Mouse (Mus musculus) retina, postnatal 7 days (tissue): ENCODE data around the gene Vps29.
"Not testable (repeated sequence)": the region's sequence is repeated elsewhere in the genome, so short reads cannot be mapped to it uniquely, and the experiment has no call there.

Source experiments
- DNase-seq: peaks from one replicate; pipeline ENCODE4 v3.0.0-alpha.2; 2012; ENCODE audit warnings: low read depth, low spot score

Gene Vps29

GRCm38 (mm10) chr5:122353807-122354491 lies at the start of gene Vps29, which contains the start of gene Rad9b:
Gene Vps29 (plus strand): TSS chr5:122354369.
Gene Rad9b (minus strand): TSS chr5:122354233.
- peak; percentile 100 for DNase-seq

- no peak for DNase-seq
Measured at GRCm38 (mm10) chr5:122304541-122304940, 49.6 kb upstream of the Vps29 start.

- no peak for DNase-seq
Measured at GRCm38 (mm10) chr5:122305472-122305871, 48.7 kb upstream of the Vps29 start.

GRCm38 (mm10) chr5:122306536-122306935 lies 47.6 kb upstream of the Vps29 start:
- no peak for DNase-seq

- DNase-seq, result no peak
Measured at GRCm38 (mm10) chr5:122310699-122311098, 43.5 kb upstream of the Vps29 start.

- no peak for DNase-seq
Measured at GRCm38 (mm10) chr5:122311692-122312091, 42.5 kb upstream of the Vps29 start.

GRCm38 (mm10) chr5:122312346-122312745 lies 41.8 kb upstream of the Vps29 start:
- DNase-seq, result no peak

- no peak for DNase-seq
Measured at GRCm38 (mm10) chr5:122312942-122313684, 41.1 kb upstream of the Vps29 start.

GRCm38 (mm10) chr5:122314966-122315667 lies 39.1 kb upstream of the Vps29 start:
- no peak for DNase-seq

GRCm38 (mm10) chr5:122317329-122318045 lies 36.7 kb upstream of the Vps29 start:
- no peak for DNase-seq

GRCm38 (mm10) chr5:122318100-122318499 lies 36.1 kb upstream of the Vps29 start:
- DNase-seq, result no peak

GRCm38 (mm10) chr5:122318976-122319375 lies 35.2 kb upstream of the Vps29 start:
- DNase-seq, result not testable (repeated sequence)

GRCm38 (mm10) chr5:122319474-122320204 lies 34.5 kb upstream of the Vps29 start:
- no peak for DNase-seq

- no peak for DNase-seq
Measured at GRCm38 (mm10) chr5:122320205-122320781, 33.9 kb upstream of the Vps29 start.

GRCm38 (mm10) chr5:122323523-122323922 lies 30.6 kb upstream of the Vps29 start:
- DNase-seq, result no peak

- DNase-seq, result no peak
Measured at GRCm38 (mm10) chr5:122324608-122325431, 29.3 kb upstream of the Vps29 start.

GRCm38 (mm10) chr5:122325477-122325876 lies 28.7 kb upstream of the Vps29 start:
- no peak for DNase-seq

- no peak for DNase-seq
Measured at GRCm38 (mm10) chr5:122327283-122327682, 26.9 kb upstream of the Vps29 start.

- no peak for DNase-seq
Measured at GRCm38 (mm10) chr5:122330269-122330668, 23.9 kb upstream of the Vps29 start.

GRCm38 (mm10) chr5:122334682-122335081 lies 19.5 kb upstream of the Vps29 start:
- DNase-seq, result no peak
